Mouse (Mus musculus): ENCODE measurements around the gene Fbxo34. TPM values are rescaled to one million over a fixed set of nuclear protein-coding genes. Genes with fewer than 3 reads are reported as not detected.

Gene Fbxo34
- total and polyA plus RNA-seq, 2 experiments from 2014 or later: 20.0 to 33.8 TPM

DNA sequence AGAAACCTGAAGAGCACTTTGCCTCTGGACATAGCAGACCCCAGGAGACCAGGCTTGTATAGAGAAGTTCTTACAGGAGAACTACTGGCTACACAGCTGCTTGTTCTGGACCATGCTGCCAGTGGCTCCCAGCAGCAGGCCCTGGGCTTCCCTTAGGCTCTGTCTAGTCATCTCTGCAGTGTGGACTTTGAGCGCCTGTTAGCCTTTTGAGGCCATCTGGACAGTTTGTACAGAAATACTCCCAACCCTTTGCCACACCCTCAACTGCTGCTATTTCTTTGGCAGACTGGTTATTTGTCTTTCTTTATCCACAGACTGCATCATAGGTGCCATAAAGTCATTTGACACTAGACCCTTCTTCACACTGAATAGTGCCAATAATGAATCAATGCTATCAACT is 84.9 kb downstream of the Fbxo34 start:
- no peak overlapping the region for H3K4me3 ChIP-seq (ENCODE audit: low read depth, low read length)
- H3K27me3 ChIP-seq (ENCODE audit: insufficient read depth, low read length): no peaks in the 10 kb centered on the region
- no peak overlapping the region for H3K9ac ChIP-seq
- WGBS: 97% methylated on average over 1 of the region's 1 CpGs
- ATAC-seq (no peak), DNase-seq (no peak)
- H3K9me3 ChIP-seq (ENCODE audit: low read length): no peaks in the 10 kb centered on the region
- no peak overlapping the region for H3K27ac ChIP-seq (ENCODE audit: low read depth, low read length)
- peaks cover 6% of the 10 kb centered on the region; the same call in 1 of the 2 replicates for H3K36me3 ChIP-seq (ENCODE audit: insufficient read depth)
- no peak overlapping the region for H3K4me2 ChIP-seq (ENCODE audit: low read depth)
- no peak for TF ChIP-seq CTCF (IDR thresholded peaks at IDR 0.05; ENCODE audit: low read depth)
- no peaks in the 10 kb centered on the region for H3K4me1 ChIP-seq (ENCODE audit: insufficient read depth)

DNA sequence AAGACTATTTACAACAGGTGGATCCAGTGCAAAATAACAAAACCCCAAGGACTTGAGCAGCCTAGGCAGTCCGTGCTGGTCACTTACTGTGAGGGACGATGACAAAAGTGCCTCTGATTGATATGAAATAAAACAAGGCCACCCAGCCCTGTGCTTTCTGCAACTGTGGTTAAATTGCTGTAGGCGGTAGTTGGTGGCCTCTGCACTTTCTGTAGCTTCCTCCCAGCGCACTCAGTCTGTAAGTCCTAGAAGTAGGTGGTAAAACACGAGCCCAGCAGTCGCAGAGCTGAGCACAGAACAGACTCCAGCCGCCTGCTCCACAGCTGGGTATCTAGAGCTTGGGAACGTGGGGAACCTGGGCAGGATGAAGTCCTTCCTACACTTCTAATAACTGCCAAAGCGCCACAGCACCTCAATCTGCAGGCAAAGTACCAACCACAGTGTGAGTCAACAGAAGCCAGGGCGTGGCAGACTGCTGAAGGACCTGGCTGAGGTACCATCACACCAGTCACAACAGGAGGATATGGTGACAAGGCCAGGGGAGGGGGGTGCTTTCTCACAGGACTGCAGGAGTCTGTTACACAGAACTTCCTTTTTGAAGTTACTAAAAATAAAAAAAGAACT is 91.2 kb downstream of the Fbxo34 start:
- 91% methylated on average over 10 of the region's 10 CpGs for WGBS
- Histone ChIP-seq H3K9me3 (ENCODE audit: low read length) (no peaks in the 10 kb centered on the region), H3K4me1 (ENCODE audit: insufficient read depth) (no peaks in the 10 kb centered on the region), H3K36me3 (ENCODE audit: insufficient read depth) (peaks cover 54% of the 10 kb centered on the region), H3K27ac (ENCODE audit: low read depth, low read length) (no peak overlapping the region), H3K27me3 (ENCODE audit: insufficient read depth, low read length) (no peaks in the 10 kb centered on the region), H3K9ac (no peak overlapping the region), H3K4me2 (ENCODE audit: low read depth) (no peak overlapping the region), H3K4me3 (ENCODE audit: low read depth, low read length) (no peak overlapping the region)
- no peak for DNase-seq
- no peak for TF ChIP-seq CTCF (IDR thresholded peaks at IDR 0.05; ENCODE audit: low read depth)
- ATAC-seq: no peak

DNA sequence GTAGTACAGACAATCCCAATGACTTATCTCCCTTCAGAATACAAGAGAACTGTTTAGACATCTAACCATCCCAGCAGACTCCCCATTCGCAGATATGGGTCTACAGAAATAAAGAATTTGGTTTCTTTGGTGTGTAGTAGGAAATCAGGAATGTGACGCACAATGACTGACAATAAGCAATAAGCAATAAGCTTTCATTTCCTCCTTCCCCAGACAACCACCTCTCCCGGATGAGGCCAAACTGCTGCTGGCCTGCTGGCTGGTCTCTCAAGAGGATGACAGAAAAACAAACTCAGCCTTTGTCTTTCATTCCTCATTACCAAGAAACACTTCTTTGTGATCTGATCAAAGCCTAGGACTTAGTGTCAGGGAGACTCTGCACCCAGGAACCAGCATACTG is 92.1 kb downstream of the Fbxo34 start:
- H3K36me3 ChIP-seq (ENCODE audit: insufficient read depth): peaks cover 62% of the 10 kb centered on the region
- DNase-seq (no peak), ATAC-seq (no peak)
- 88% methylated on average over 3 of the region's 3 CpGs for WGBS
- no peaks in the 10 kb centered on the region for H3K27me3 ChIP-seq (ENCODE audit: insufficient read depth, low read length)
- H3K4me2 ChIP-seq (ENCODE audit: low read depth): no peak overlapping the region
- H3K9me3 ChIP-seq (ENCODE audit: low read length): no peaks in the 10 kb centered on the region
- no peak overlapping the region for H3K4me3 ChIP-seq (ENCODE audit: low read depth, low read length)
- no peaks in the 10 kb centered on the region for H3K4me1 ChIP-seq (ENCODE audit: insufficient read depth)
- H3K9ac ChIP-seq: no peak overlapping the region
- H3K27ac ChIP-seq (ENCODE audit: low read depth, low read length): no peak overlapping the region
- no peak for TF ChIP-seq CTCF (IDR thresholded peaks at IDR 0.05; ENCODE audit: low read depth)

DNA sequence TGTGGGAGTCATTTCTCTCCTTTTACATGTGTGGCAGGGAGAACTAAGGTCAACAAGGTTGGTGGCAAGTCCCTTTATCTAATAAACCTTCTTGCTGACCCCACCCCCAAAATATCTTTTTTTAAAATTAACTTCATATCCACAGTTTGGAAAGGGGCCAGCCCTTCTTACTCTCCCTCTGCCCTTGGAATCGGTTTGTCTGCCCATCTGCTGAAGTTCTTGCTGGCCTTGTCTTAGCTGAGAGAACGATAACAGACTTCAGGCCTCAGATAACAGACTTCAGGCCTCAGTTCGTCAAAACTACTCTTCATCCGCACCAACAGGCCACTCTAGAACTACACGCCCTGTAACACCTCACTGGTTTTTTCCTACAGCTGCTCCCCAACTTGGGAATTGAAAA is 94.1 kb downstream of the Fbxo34 start:
- ATAC-seq (no peak), DNase-seq (no peak)
- no peak for TF ChIP-seq CTCF (IDR thresholded peaks at IDR 0.05; ENCODE audit: low read depth)
- Histone ChIP-seq H3K9me3 (ENCODE audit: low read length) (no peaks in the 10 kb centered on the region), H3K9ac (no peak overlapping the region), H3K36me3 (ENCODE audit: insufficient read depth) (peaks cover 82% of the 10 kb centered on the region), H3K27ac (ENCODE audit: low read depth, low read length) (no peak overlapping the region), H3K4me1 (ENCODE audit: insufficient read depth) (no peaks in the 10 kb centered on the region), H3K4me3 (ENCODE audit: low read depth, low read length) (no peak overlapping the region), H3K27me3 (ENCODE audit: insufficient read depth, low read length) (no peaks in the 10 kb centered on the region), H3K4me2 (ENCODE audit: low read depth) (no peak overlapping the region)
- 93% methylated on average over 5 of the region's 5 CpGs for WGBS

DNA sequence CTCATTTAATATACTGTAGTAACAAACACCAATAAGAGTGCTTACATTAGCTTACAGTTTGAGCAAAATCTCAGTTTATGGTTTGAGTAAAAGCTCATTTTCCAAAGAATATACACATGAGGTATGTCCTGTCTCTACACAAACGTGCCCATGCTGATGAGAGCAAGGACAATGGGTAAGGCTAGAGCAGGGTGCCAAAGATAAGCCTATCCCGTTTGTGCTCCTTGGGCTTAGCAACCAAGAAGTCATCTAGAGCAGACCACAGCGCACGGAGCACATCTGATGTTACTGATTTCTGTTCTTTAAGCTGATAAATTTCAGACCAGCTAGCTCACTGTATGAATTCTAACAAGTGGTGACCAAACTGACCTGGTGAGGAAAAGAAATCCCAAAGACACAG is 94.7 kb downstream of the Fbxo34 start:
- ATAC-seq (no peak), DNase-seq (no peak)
- H3K36me3 ChIP-seq (ENCODE audit: insufficient read depth): peaks cover 87% of the 10 kb centered on the region
- WGBS: 92% methylated on average over 4 of the region's 4 CpGs
- no peak overlapping the region for H3K4me3 ChIP-seq (ENCODE audit: low read depth, low read length)
- TF ChIP-seq CTCF (IDR thresholded peaks at IDR 0.05; ENCODE audit: low read depth): no peak
- no peaks in the 10 kb centered on the region for H3K4me1 ChIP-seq (ENCODE audit: insufficient read depth)
- H3K27me3 ChIP-seq (ENCODE audit: insufficient read depth, low read length): no peaks in the 10 kb centered on the region
- H3K4me2 ChIP-seq (ENCODE audit: low read depth): no peak overlapping the region
- H3K27ac ChIP-seq (ENCODE audit: low read depth, low read length): no peak overlapping the region
- H3K9ac ChIP-seq: no peak overlapping the region
- H3K9me3 ChIP-seq (ENCODE audit: low read length): no peaks in the 10 kb centered on the region

DNA sequence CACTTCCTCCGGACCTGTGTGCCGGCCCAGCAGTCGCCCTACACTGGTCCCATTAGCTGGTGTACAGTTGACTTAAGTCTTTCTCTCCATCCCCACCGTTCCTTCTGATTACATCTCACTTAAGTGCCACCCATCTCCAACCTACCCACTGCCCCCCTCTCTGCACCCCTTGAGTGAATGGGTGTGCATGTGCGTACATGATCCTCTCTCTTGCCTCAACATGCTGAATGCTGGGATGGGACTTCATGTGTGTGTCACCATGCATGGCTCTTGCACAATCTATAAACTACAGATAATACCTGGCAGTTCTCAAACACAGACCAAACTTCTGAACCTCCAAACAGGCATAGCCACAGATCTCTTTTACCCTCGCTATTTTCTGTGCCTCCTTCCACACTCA is 101.4 kb downstream of the Fbxo34 start:
- WGBS: 96% methylated on average over 6 of the region's 6 CpGs
- Histone ChIP-seq H3K36me3 (ENCODE audit: insufficient read depth) (peaks cover 74% of the 10 kb centered on the region), H3K4me3 (ENCODE audit: low read depth, low read length) (no peak overlapping the region), H3K4me2 (ENCODE audit: low read depth) (no peak overlapping the region), H3K4me1 (ENCODE audit: insufficient read depth) (no peaks in the 10 kb centered on the region), H3K9me3 (ENCODE audit: low read length) (no peaks in the 10 kb centered on the region), H3K27me3 (ENCODE audit: insufficient read depth, low read length) (no peaks in the 10 kb centered on the region), H3K9ac (no peak overlapping the region), H3K27ac (ENCODE audit: low read depth, low read length) (no peak overlapping the region)
- no peak for TF ChIP-seq CTCF (IDR thresholded peaks at IDR 0.05; ENCODE audit: low read depth)
- no peak for DNase-seq
- ATAC-seq: no peak

DNA sequence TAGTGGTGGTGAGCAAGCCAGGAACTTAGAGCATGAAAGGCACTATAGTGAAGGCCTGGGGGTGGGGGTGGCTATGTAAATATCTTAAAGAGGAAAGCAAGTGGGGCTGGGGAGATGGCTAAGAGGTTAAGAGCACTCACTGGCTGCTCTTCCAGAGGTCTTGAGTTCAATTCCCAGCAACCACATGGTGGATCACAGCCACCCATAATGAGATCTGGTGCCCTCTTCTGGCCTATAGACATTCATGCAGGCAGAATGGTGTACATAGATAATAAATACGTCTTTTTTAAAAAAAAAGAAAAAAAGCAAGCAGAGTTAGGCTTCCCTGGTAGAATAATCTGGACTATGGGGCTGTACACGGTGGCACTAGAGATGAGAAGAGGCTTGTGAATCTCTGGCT is 103.2 kb downstream of the Fbxo34 start:
- TF ChIP-seq CTCF (IDR thresholded peaks at IDR 0.05; ENCODE audit: low read depth): no peak
- Histone ChIP-seq H3K27ac (ENCODE audit: low read depth, low read length) (no peak overlapping the region), H3K36me3 (ENCODE audit: insufficient read depth) (peaks cover 63% of the 10 kb centered on the region), H3K9ac (no peak overlapping the region), H3K4me3 (ENCODE audit: low read depth, low read length) (no peak overlapping the region), H3K27me3 (ENCODE audit: insufficient read depth, low read length) (no peaks in the 10 kb centered on the region), H3K9me3 (ENCODE audit: low read length) (no peaks in the 10 kb centered on the region), H3K4me1 (ENCODE audit: insufficient read depth) (no peaks in the 10 kb centered on the region), H3K4me2 (ENCODE audit: low read depth) (no peak overlapping the region)
- WGBS: 90% methylated on average over 2 of the region's 2 CpGs
- DNase-seq (no peak), ATAC-seq (no peak)

Measured in forebrain, postnatal 0 days (tissue).